ENCODE assay signal across 28 mouse cellular contexts in the genomic region with DNA sequence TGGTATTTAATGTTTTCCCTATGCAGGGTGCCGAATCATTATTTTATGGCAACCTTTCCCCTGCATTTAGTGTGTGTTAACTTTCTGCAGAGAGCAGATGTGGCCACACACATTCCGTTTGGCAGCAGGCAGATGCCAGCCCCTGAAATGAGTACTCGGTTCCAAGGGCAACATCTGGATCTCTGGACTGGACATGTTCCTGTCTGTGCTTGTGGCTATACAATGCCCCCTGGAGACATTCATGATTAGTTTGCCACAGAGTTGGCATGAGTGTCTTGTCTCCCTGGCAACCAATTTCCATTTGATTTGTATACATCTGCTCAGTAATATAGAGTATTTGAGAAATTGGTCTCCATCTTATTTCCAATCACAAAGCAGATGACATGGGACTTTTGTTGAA.
DNase-seq lines count a peak whose midpoint lies in the region; ATAC-seq and TF ChIP-seq lines count a peak whose summit lies in the region.
"Had no signal": no experiment of that assay in that cellular context is flagged by ENCODE, and none has a peak within 500 bp of the region (broad histone marks: within the 10 kb centered on the region; RNA-seq: fewer than 3 reads in every experiment).

No protein-coding gene starts in this region.

- no peaks in the 10 kb centered on the region for H3K9me3 ChIP-seq in hindbrain, embryonic 13.5 days
- no peaks in the 10 kb centered on the region for H3K9me3 ChIP-seq in hindbrain, embryonic 16.5 days (ENCODE audit: control insufficient read depth, low read length)
- no peaks in the 10 kb centered on the region for H3K9me3 ChIP-seq in limb, embryonic 14.5 days (ENCODE audit: control insufficient read depth, low read length)
- H3K9me3 ChIP-seq in limb, embryonic 10.5 days (replicated peaks) = no peaks in the 10 kb centered on the region
- no peaks in the 10 kb centered on the region for H3K9me3 ChIP-seq in neural tube, embryonic 14.5 days (ENCODE audit: control insufficient read depth, low read length)
- H3K9me3 ChIP-seq in liver, postnatal 0 days (ENCODE audit: low read length) = no peaks in the 10 kb centered on the region
- H3K9me3 ChIP-seq: embryonic facial prominence, embryonic 13.5 days; forebrain, embryonic 10.5 days; forebrain, embryonic 13.5 days; G1E; hindbrain, embryonic 10.5 days; intestine, embryonic 15.5 days had no signal

- 58% methylated on average over 3 of the region's 3 CpGs for WGBS in hindbrain, embryonic 13.5 days
- WGBS in hindbrain, embryonic 16.5 days = 51% methylated on average over 3 of the region's 3 CpGs
- 33% methylated on average over 3 of the region's 3 CpGs for WGBS in limb, embryonic 14.5 days
- 77% methylated on average over 3 of the region's 3 CpGs for WGBS in limb, embryonic 10.5 days
- WGBS in neural tube, embryonic 14.5 days = 49% methylated on average over 3 of the region's 3 CpGs
- WGBS in liver, postnatal 0 days (ENCODE audit: insufficient replicate concordance) = 68% methylated on average over 3 of the region's 3 CpGs

- H3K27me3 ChIP-seq in hindbrain, embryonic 13.5 days = no peaks in the 10 kb centered on the region
- no peaks in the 10 kb centered on the region for H3K27me3 ChIP-seq in hindbrain, embryonic 16.5 days (replicated peaks; ENCODE audit: control insufficient read depth, insufficient read depth, low read length)
- H3K27me3 ChIP-seq in limb, embryonic 14.5 days (ENCODE audit: control insufficient read depth, insufficient read depth, low read length) = no peaks in the 10 kb centered on the region
- H3K27me3 ChIP-seq in limb, embryonic 10.5 days (ENCODE audit: low read depth, poor library complexity, severe bottlenecking) = no peaks in the 10 kb centered on the region
- no peaks in the 10 kb centered on the region for H3K27me3 ChIP-seq in neural tube, embryonic 14.5 days (ENCODE audit: control insufficient read depth, insufficient read depth, low read length)
- H3K27me3 ChIP-seq in liver, postnatal 0 days (ENCODE audit: insufficient read depth, low read length) = no peaks in the 10 kb centered on the region
- H3K27me3 ChIP-seq: CH12.LX; embryonic facial prominence, embryonic 13.5 days; forebrain, embryonic 13.5 days; intestine, embryonic 15.5 days; Patski had no signal

- no peak overlapping the region for H3K4me3 ChIP-seq in hindbrain, embryonic 13.5 days
- no peak overlapping the region for H3K4me3 ChIP-seq in hindbrain, embryonic 16.5 days (ENCODE audit: low read length)
- no peak overlapping the region for H3K4me3 ChIP-seq in limb, embryonic 14.5 days (replicated peaks; ENCODE audit: low read length)
- no peak overlapping the region for H3K4me3 ChIP-seq in limb, embryonic 10.5 days
- no peak overlapping the region for H3K4me3 ChIP-seq in neural tube, embryonic 14.5 days (ENCODE audit: low read depth, low read length)
- no peak overlapping the region for H3K4me3 ChIP-seq in liver, postnatal 0 days (ENCODE audit: low read depth, low read length)
- H3K4me3 ChIP-seq: embryonic facial prominence, embryonic 13.5 days; forebrain, embryonic 10.5 days; forebrain, embryonic 13.5 days; gastrocnemius, adult 2 months; hindbrain, embryonic 10.5 days; intestine, embryonic 15.5 days had no signal

- peak; percentile 5 for DNase-seq in limb, embryonic 14.5 days (ENCODE audit: low spot score)
- no peak for DNase-seq in limb, embryonic 10.5 days (ENCODE audit: low spot score)
- no peak for DNase-seq in neural tube, embryonic 10.5 days (ENCODE audit: extremely low spot score, low spot score)
- DNase-seq in liver, postnatal 0 days = no peak
- DNase-seq: adrenal gland, postnatal 10 days; adrenal gland, postnatal 36 days; B cell, adult 2 months; cerebellum, adult 11 months; cerebellum, adult 2 months; cerebellum, adult 9-11 months; cerebellum, postnatal 25 days; gastrocnemius, adult 2 months; gastrocnemius, postnatal 14 days; heart, adult 11 months; heart, postnatal 36 days had no signal

- no peak overlapping the region for H3K27ac ChIP-seq in hindbrain, embryonic 13.5 days
- no peak overlapping the region for H3K27ac ChIP-seq in hindbrain, embryonic 16.5 days (ENCODE audit: low read depth, low read length)
- H3K27ac ChIP-seq in limb, embryonic 14.5 days (replicated peaks; ENCODE audit: low read depth, low read length) = no peak overlapping the region
- no peak overlapping the region for H3K27ac ChIP-seq in limb, embryonic 10.5 days
- H3K27ac ChIP-seq in neural tube, embryonic 14.5 days (ENCODE audit: low read depth, low read length) = no peak overlapping the region
- no peak overlapping the region for H3K27ac ChIP-seq in liver, postnatal 0 days (ENCODE audit: low read depth)
- H3K27ac ChIP-seq: embryonic facial prominence, embryonic 13.5 days; forebrain, embryonic 10.5 days; forebrain, embryonic 13.5 days; gastrocnemius, adult 2 months; hindbrain, embryonic 10.5 days; intestine, embryonic 15.5 days had no signal

- peak; percentile 71; the same call in 1 of the 2 replicates for ATAC-seq in hindbrain, embryonic 13.5 days (ENCODE audit: low FRiP score)
- no peak for ATAC-seq in hindbrain, embryonic 16.5 days
- no peak for ATAC-seq in limb, embryonic 14.5 days (ENCODE audit: low FRiP score, low read depth)
- ATAC-seq in neural tube, embryonic 14.5 days (ENCODE audit: low read depth) = peak; percentile 38; the same call in 1 of the 2 replicates
- no peak for ATAC-seq in liver, postnatal 0 days
- ATAC-seq: forebrain, embryonic 13.5 days; forebrain, embryonic 16.5 days; intestine, embryonic 15.5 days; Patski had no signal

- no peak for TF ChIP-seq CTCF in liver, postnatal 0 days (IDR thresholded peaks at IDR 0.05; ENCODE audit: low read depth)

- H3K36me3 ChIP-seq in hindbrain, embryonic 13.5 days = no peaks in the 10 kb centered on the region
- H3K36me3 ChIP-seq in hindbrain, embryonic 16.5 days (ENCODE audit: control insufficient read depth, insufficient read depth, low read length) = no peaks in the 10 kb centered on the region
- no peaks in the 10 kb centered on the region for H3K36me3 ChIP-seq in limb, embryonic 14.5 days (ENCODE audit: control insufficient read depth, insufficient read depth, low read length)
- no peaks in the 10 kb centered on the region for H3K36me3 ChIP-seq in limb, embryonic 10.5 days
- H3K36me3 ChIP-seq in neural tube, embryonic 14.5 days (ENCODE audit: control insufficient read depth, insufficient read depth, low read length) = no peaks in the 10 kb centered on the region
- no peaks in the 10 kb centered on the region for H3K36me3 ChIP-seq in liver, postnatal 0 days (replicated peaks; ENCODE audit: insufficient read depth, low read length)
- H3K36me3 ChIP-seq: embryonic facial prominence, embryonic 13.5 days; forebrain, embryonic 10.5 days; G1E; hindbrain, embryonic 10.5 days; intestine, embryonic 15.5 days had no signal

- no peak overlapping the region for H3K9ac ChIP-seq in hindbrain, embryonic 13.5 days
- H3K9ac ChIP-seq in hindbrain, embryonic 16.5 days (ENCODE audit: low read depth, low read length) = no peak overlapping the region
- H3K9ac ChIP-seq in limb, embryonic 14.5 days (ENCODE audit: low read depth, low read length, severe bottlenecking) = no peak overlapping the region
- no peak overlapping the region for H3K9ac ChIP-seq in neural tube, embryonic 14.5 days (replicated peaks; ENCODE audit: low read depth, low read length)
- H3K9ac ChIP-seq in liver, postnatal 0 days (replicated peaks) = no peak overlapping the region
- H3K9ac ChIP-seq: embryonic facial prominence, embryonic 13.5 days; forebrain, embryonic 13.5 days; intestine, embryonic 15.5 days had no signal

- TF ChIP-seq EP300 in liver, postnatal 0 days (IDR thresholded peaks at IDR 0.05; ENCODE audit: low read depth) = no peak

- TF ChIP-seq POLR2A in limb, embryonic 14.5 days (IDR thresholded peaks at IDR 0.05; ENCODE audit: borderline replicate concordance, extremely low read depth, insufficient read depth, insufficient read length) = no peak

- no peak overlapping the region for H3K4me2 ChIP-seq in hindbrain, embryonic 13.5 days
- no peak overlapping the region for H3K4me2 ChIP-seq in hindbrain, embryonic 16.5 days (ENCODE audit: low read length)
- H3K4me2 ChIP-seq in limb, embryonic 14.5 days (replicated peaks; ENCODE audit: low read depth, low read length, severe bottlenecking) = no peak overlapping the region
- H3K4me2 ChIP-seq in neural tube, embryonic 14.5 days (ENCODE audit: low read depth, low read length) = no peak overlapping the region
- H3K4me2 ChIP-seq in liver, postnatal 0 days (ENCODE audit: low read depth, low read length) = no peak overlapping the region
- H3K4me2 ChIP-seq: embryonic facial prominence, embryonic 13.5 days; forebrain, embryonic 13.5 days; heart, embryonic 11.5 days; intestine, embryonic 15.5 days had no signal

- H3K4me1 ChIP-seq in hindbrain, embryonic 13.5 days (replicated peaks) = no peaks in the 10 kb centered on the region; the same call in 1 of the 2 replicates
- no peaks in the 10 kb centered on the region for H3K4me1 ChIP-seq in hindbrain, embryonic 16.5 days (ENCODE audit: control insufficient read depth, insufficient read depth, low read depth, low read length)
- H3K4me1 ChIP-seq in limb, embryonic 14.5 days (ENCODE audit: control insufficient read depth, insufficient read depth, low read length) = no peaks in the 10 kb centered on the region
- H3K4me1 ChIP-seq in limb, embryonic 10.5 days = no peaks in the 10 kb centered on the region
- no peaks in the 10 kb centered on the region for H3K4me1 ChIP-seq in neural tube, embryonic 14.5 days (ENCODE audit: control insufficient read depth, insufficient read depth, low read length)
- no peaks in the 10 kb centered on the region for H3K4me1 ChIP-seq in liver, postnatal 0 days (ENCODE audit: insufficient read depth)
- H3K4me1 ChIP-seq: embryonic facial prominence, embryonic 13.5 days; forebrain, embryonic 10.5 days; forebrain, embryonic 13.5 days; hindbrain, embryonic 10.5 days; intestine, embryonic 15.5 days had no signal

Comparison
In these comparisons a context has a peak if more than half of its experiments do, and no peak if none do; other contexts are left out.
1. ATAC-seq: peak in hindbrain, embryonic 13.5 days (single experiment) and neural tube, embryonic 14.5 days (single experiment); none in hindbrain, embryonic 16.5 days (single experiment), limb, embryonic 14.5 days (single experiment) and liver, postnatal 0 days (single experiment).